Mouse (Mus musculus): ENCODE measurements around the gene Lhx5.

DNA sequence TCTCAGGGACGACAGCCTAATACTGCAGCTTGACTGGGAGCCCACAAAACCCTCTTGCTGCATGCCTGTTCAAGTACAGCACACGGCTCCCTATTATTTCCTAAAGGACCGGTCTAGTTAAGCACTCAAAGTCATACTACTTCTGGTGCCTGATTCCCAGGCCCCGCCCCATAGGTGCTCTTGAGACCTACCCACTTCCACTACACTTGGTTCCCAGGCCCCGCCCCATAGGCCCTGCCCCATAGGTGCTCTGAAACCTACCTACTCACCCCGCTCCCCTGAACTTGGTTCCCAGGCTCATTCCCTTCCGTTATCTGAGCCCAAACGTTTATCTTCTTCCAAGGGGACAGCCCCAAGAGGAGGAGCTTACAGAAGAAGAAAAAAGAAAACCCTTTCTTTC is 56.3 kb downstream of the Lhx5 start:
- TF ChIP-seq CTCF (IDR thresholded peaks at IDR 0.05; ENCODE audit: low read depth, low read length) (no peak), POLR2A (IDR thresholded peaks at IDR 0.05; ENCODE audit: insufficient read depth, low read length) (no peak)
